Mouse (Mus musculus): ENCODE measurements at regions not wholly inside any gene's neighbourhood (a gene's known extent, or its start where the extent isn't known, plus 50 kb on each side); places are given as distances from the start of the nearest gene placed in this dataset.

DNA sequence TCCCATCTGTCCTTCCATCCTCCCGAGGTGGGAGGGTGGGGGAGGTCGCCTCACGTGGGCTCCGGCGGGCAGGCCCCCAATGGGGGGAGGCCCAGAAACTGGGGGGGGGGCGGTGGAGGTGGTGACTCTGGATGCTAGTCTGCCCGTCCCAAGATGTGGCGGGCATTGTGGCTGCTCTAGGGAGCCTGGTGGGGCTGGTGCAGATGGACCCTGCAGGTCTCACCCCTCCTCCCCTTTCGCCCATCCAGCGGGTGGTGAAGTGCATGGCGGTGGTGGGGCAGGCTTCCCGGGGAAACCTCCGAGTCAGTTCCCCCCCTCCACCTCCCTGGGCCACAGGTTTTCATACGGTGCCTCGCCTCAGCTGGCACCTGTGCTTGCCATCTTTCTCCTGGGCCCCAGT lies 88.6 kb downstream of the Inhba start:
- DNase-seq, result no peak

- DNase-seq, result no peak
Measured at GRCm38 (mm10) chr13:16114837-16115236, 103.2 kb downstream of the Inhba start.

DNA sequence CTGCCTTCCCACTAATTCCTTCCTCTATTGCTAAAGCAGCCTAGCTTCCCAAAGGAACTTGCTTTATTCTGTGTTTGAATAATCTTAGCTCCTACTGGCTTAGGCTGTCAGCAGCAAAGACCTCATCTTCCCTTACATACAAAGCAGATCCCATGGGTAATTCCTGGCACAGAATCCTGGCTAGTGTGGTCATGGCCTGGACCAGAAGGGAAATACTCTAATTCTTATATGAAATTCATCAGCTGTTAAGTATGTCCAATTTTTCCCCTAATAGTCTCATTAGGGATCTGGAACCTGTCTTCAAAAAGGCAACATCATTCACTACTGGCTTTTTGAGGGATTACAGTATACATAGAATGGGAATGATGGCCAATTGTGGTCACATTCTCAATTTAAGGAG lies 135.0 kb downstream of the Inhba start:
- no peak for DNase-seq

DNA sequence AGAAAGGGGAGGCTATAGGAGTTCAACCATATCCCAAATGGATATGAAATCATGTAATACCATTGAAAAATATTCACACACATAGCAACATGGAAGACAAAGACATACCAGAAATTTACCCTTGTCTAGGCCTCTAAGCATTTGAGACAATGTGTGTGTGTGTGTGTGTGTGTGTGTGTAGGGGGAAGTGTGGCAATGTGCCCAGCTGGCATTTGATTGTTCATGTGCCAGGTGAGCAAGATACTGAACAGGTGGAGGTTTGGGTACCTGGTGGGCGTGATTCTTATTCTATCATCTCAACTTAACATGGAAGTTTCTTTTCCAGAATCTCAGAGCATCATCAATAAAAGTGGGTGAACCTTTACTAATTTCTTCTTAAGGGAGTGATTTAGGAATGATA lies 143.3 kb downstream of the Inhba start:
- DNase-seq, result no peak

- no peak for DNase-seq
Measured at GRCm38 (mm10) chr13:16165204-16165894, 153.7 kb downstream of the Inhba start.

DNA sequence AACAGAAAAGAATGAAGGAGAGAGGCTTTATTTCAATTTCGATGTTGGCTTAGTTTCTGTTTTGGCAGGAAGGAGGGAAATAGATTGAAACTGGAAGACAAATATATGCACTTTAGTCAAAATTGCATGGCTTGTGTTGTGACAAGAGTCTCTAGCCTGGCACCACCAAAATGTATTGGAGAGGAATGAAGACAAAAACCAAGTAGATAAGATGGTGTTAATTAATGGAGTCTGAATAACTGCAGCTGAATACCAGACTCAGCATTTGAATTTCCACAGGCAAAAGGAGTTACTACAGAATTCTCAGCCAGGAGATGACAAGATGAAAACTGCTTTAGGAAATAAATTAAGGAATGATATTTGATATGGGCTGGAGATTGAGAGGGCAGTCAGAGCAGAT lies 185.0 kb downstream of the Inhba start:
- DNase-seq, result no peak

DNA sequence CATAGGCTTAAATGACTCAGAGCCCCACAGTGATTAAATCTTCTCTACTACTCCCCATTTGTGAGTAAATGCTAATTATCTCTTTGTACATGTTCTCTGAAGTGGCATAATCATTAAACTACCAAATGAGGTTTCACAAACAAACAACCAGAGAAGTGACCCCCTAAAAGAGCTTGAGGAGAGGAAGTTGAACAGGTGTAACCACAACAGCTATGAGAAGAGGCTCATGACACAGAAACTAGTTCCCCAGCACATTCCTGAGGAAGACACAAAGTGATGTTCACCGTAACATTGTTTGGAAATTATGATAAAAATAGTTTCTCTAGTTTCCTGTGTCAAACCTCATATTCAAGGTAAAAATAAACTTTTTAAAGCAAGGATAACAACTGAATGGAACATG lies 188.4 kb downstream of the Inhba start:
- no peak for DNase-seq

DNA sequence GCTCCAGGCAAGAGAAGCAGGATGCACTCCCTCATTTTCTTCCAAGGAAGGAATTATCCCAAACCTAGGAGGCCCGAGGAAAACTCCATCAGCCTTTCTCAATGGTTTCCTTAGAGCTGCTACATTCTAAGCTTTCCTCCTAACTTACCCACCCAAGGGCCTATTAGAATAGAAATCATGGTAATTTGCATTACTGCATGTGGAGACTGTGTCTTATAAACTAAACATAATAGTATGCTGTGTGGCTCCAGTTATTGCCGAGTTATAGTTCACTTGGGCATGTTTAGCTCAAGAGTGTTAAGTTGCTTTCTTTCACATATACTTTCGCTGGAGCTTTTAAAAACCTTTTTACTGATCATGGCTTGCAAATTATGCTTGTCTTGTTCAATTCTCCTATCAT lies 191.5 kb downstream of the Inhba start:
- no peak for DNase-seq

- DNase-seq, result no peak
Measured at GRCm38 (mm10) chr13:16204097-16204496, 192.4 kb downstream of the Inhba start.

- DNase-seq, result no peak
Measured at GRCm38 (mm10) chr13:16211482-16211881, 199.8 kb downstream of the Inhba start.

GRCm38 (mm10) chr13:16219877-16220276 lies 208.2 kb downstream of the Inhba start:
- DNase-seq, result no peak

- no peak for DNase-seq
Measured at GRCm38 (mm10) chr13:16222942-16223600, 211.4 kb downstream of the Inhba start.

GRCm38 (mm10) chr13:16261145-16261544 lies 249.5 kb downstream of the Inhba start:
- DNase-seq, result no peak

GRCm38 (mm10) chr13:16279974-16280373 lies 268.3 kb downstream of the Inhba start:
- DNase-seq, result no peak

GRCm38 (mm10) chr13:16280742-16281141 lies 269.1 kb downstream of the Inhba start:
- DNase-seq, result no peak

- DNase-seq, result no peak
Measured at GRCm38 (mm10) chr13:16281777-16282176, 270.1 kb downstream of the Inhba start.

DNA sequence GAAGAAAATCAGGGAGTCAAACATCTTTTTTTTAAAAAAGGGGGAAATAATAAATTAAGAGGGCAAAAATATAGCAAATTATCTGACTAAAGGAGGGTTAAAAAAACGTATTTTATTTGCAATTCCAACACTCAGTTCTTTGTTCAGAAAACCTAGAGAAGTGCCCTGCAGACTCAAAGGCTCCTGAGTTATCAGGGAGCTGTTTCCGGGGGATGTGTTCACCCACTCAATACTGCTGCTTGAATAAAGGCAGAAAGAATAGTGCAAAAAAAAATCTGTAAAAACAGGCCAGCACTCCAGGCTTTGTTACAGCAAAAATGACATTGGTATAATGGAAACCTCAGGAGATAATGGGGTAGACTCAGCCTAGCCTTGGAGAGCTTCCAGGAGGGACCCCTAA lies 270.6 kb downstream of the Inhba start:
- DNase-seq, result no peak

DNA sequence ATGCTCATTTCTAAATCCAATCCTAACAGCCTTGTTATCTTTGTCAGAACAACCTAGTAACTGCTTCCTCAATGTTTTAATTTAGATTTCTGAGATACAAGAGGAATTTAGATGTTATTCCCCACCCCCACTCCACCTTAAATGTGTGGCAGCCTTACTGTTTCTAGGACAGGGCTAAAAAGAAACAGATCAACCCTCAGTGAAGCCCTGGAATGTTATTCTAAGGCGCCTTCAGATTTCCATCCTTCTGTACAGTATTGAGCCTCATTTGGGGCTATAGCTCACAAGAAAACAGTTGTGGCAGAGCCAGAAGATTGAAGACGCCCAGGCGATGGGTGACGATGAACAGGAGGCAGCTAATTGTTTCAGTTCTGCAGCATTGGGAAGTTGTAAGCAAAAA lies 271.7 kb downstream of the Inhba start:
- no peak for DNase-seq

DNA sequence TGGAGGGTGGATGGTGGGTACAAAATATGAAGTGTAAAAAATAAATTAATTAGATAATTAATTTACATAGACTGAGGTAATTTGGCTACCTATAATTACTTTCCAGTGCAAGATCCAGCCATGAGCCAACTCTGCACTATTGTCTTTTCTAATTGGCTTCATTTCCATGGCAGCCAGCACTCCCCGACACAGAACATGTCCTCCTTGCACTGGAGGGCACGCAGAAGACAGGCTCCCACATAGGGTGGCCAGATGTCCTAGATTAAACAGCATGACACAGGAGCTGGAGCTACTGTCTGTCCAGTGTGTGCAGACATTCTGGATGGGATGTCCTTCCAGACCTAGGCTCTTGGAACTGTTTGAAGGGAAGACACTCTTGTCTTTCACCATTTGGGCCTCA lies 278.0 kb downstream of the Inhba start:
- DNase-seq, result no peak

DNA sequence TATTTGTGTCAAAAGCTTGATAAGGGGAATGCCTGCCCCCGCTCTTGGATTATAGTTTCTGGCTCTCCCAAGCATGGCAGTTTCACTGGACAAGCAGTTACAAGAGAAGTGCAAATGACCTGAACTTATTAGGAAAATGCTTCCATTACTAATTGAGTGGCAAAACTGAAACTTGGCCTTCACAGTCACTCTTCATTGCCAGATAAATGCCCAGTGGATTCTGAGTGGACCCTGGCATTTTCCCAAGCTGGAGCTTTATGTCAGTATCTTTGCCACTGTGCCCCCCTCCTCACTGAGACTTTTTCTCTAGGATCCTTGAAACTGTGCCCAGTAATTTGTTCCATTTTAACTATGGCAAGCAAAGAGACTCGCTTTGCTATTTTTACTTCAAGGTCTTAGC lies 279.1 kb downstream of the Inhba start:
- DNase-seq, result no peak

- no peak for DNase-seq
Measured at GRCm38 (mm10) chr13:16291661-16292291, 280.1 kb downstream of the Inhba start.

- no peak for DNase-seq
Measured at GRCm38 (mm10) chr13:16299756-16300155, 288.1 kb downstream of the Inhba start.

DNA sequence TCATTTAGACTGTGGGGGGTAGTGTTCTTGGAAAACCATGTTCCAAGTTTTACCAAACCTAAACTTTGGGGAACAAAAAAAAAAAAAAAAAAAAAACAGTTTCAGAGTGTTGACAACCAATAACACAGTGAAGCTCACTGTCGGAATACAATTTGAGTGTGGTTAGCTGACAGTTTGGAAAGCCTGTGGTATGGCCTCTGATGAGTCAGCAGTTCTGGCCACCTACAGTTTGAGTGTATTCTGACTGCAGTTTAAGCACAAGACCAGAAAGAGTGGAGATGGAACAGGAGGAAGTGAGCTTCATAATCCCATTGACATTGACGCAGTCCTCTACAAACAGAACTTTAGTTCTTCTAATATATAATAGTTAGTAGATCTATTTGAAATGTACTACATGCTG lies 303.0 kb downstream of the Inhba start:
- no peak for DNase-seq

GRCm38 (mm10) chr13:16315689-16316088 lies 304.0 kb downstream of the Inhba start:
- no peak for DNase-seq

All from cerebellum, adult 9-11 months (tissue).